Mouse (Mus musculus): ENCODE results near the gene Plk1. TPM values are rescaled to one million over a fixed set of nuclear protein-coding genes. Genes with fewer than 3 reads are reported as not detected.

Gene Plk1
- 1 to 10 TPM in 1 of 2 experiments, under 1 TPM in 1; 0.86 to 1.2 TPM for total RNA-seq (2021)

DNA sequence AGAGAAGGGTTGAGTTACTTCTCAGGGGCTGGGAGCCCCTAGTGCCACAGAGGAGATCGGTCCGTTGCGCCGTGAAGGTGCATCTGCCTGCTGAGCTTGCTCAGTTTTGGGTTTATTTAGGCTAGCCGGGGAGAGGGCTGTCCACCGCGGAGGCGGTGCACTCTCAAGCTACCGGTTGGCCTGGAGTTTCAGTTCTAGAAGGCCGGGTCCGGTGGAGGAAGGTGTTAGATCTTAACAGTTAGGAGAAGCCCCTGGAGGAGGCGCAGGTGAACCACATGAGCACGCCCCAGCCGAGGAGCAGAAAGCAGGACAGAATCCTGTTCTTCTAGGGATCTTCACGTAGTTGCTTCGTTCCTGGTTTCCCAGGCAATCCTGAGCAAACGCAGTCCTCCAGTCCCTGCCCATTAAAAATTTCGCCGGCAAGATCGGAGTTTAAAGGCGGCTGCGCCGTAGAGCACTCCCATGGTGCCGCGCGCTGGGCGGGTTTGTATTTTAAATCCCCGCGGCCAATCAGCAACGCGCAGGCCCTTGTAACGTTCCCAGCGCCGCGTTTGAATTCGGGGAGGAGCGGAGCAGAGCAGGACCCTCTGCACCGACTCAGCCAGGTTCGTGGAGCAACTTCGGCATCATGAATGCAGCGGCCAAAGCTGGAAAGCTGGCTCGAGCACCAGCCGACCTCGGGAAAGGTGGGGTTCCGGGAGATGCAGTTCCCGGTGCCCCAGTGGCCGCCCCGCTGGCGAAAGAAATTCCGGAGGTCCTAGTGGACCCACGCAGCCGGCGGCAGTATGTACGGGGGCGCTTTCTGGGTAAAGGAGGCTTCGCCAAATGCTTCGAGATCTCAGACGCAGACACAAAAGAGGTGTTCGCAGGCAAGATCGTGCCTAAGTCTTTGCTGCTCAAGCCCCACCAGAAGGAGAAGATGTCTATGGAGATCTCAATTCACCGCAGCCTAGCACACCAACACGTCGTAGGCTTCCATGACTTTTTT is at the start of gene Plk1:
Gene Plk1, plus strand, starts transcription at position 525 of the 988 bp plus-strand sequence.
- intact Hi-C loops (cut with DNase I), result no loop called here
- DNase-seq, result peak; percentile 73 to 78

- no peak for DNase-seq
- intact Hi-C loops (cut with DNase I), result no loop called here
These were observed 35.7 kb upstream of the Plk1 start for GRCm38 (mm10) chr7:122123518-122123917.

DNA sequence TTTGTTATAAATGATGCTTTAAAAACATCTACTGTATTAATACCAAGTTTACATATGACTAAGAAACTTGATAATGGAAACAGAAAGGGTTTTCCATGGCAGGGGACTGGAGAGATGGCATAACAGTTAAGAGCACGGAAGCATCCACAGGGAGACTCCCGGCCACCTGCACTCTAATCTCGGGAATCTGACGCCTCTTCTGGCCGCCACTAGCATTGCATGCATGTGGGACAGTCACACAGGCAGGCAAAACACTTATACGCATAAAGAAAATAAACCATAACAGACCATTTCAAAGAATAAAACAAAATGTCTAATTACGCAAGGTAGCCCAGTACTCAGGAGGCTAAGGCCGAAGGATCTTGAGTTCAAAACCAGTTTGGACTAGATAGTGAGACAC is 33.6 kb upstream of the Plk1 start:
- no peak for DNase-seq
- intact Hi-C loops (cut with DNase I), result no loop called here

GRCm38 (mm10) chr7:122126946-122127345 is 32.3 kb upstream of the Plk1 start:
- no peak for DNase-seq
- intact Hi-C loops (cut with DNase I), result no loop called here

DNA sequence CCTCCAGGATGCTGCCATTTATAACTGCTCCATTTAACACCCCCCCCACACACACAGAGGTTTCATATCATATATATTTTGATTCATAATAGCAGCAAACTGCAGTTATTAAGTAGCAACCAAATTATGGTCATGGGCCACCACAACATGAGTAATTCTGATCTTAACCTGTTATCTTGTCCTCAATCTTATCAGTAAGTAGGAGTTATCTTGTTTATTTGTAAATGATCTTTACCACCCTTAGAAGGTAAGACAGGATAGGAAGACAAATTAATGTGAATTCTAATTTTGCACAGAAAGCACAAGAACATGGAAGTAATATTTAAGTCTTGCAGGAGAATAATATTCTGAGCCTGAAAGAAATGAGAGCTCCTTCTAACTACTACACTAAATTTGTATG is 27.4 kb upstream of the Plk1 start:
- DNase-seq, result no peak
- intact Hi-C loops (cut with DNase I), result loop anchor here (2.0 kb wide), 2 partner anchors 29 to 65 kb away; partner anchors contain the start of genes Ears2 and Ubfd1

DNA sequence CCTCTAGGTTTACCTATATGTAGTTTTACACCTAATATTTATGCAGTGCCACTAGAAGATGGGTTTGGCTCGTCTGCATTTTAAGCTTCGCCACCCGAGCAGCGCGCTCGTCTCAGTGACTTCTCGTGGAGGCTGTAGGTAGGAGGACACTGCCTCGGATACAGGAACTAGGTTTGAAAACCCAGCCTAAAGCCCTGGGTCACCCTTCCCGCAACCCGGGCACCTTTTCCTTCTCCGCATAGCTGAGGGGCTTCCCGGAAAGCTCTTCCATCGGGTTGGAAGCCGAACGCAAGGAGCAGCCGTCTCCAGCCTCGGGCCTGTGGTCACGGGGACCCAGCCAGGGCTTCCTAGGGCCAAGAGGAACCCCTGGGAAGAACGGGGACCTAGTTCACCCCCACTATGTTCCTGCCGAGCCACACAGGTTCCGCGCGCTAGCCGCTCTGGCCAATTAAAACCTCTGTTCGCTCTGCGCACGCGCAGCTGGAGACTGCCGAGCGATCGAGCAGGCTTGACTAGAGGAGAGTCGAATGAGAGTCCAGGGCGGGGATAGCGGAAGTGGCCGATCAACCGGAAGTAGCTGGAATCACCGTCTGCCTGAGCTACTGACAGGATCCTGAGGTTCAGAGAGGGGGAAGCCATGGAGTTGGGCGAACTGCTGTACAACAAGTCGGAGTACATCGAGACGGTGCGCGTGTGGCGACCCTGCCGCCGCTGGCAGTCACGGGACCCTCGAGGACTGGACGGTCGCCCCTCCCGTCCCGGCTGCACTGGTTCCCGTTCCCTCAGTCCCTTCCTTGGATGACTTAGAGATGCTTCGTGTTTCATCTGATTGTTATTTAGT is 26.5 kb upstream of the Plk1 start, which contains the start of the genes Palb2 and Dctn5:
Gene Palb2, minus strand, starts transcription at position 489 of the 841 bp plus-strand sequence.
Gene Dctn5, plus strand, starts transcription at position 545 of the 841 bp plus-strand sequence.
- intact Hi-C loops (cut with DNase I), result loop anchor here (2.0 kb wide), 2 partner anchors 30 to 66 kb away; partner anchors contain the start of genes Ears2 and Ubfd1
- peak; percentile 98 to 99 for DNase-seq

DNA sequence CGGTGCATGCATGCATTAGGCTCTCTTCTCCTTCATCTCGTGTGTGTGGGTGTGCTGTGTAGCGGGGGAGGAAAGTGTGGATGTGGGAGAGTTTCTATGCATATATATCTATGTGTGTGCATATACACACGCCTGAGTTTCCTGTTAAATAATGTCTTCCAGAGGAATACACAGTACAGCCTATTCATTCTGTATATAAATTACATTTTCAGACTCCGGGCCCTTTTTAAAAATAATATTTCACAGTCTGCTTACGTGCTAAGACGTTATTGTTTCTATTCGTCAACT is 26.0 kb upstream of the Plk1 start:
- no peak for DNase-seq
- intact Hi-C loops (cut with DNase I), result loop anchor here (2.0 kb wide), 2 partner anchors 30 to 66 kb away; partner anchors contain the start of genes Ears2 and Ubfd1

GRCm38 (mm10) chr7:122135070-122135469 is 24.2 kb upstream of the Plk1 start:
- intact Hi-C loops (cut with DNase I), result no loop called here
- DNase-seq, result no peak

- DNase-seq, result no peak
- intact Hi-C loops (cut with DNase I), result no loop called here
These were observed 22.2 kb upstream of the Plk1 start for GRCm38 (mm10) chr7:122137071-122137470.

GRCm38 (mm10) chr7:122138190-122138589 is 21.0 kb upstream of the Plk1 start:
- intact Hi-C loops (cut with DNase I), result no loop called here
- DNase-seq, result no peak

- intact Hi-C loops (cut with DNase I), result no loop called here
- DNase-seq, result no peak
These were observed 18.2 kb upstream of the Plk1 start for GRCm38 (mm10) chr7:122140991-122141390.

GRCm38 (mm10) chr7:122152473-122152872 is 6.8 kb upstream of the Plk1 start:
- no peak for DNase-seq
- intact Hi-C loops (cut with DNase I), result no loop called here

DNA sequence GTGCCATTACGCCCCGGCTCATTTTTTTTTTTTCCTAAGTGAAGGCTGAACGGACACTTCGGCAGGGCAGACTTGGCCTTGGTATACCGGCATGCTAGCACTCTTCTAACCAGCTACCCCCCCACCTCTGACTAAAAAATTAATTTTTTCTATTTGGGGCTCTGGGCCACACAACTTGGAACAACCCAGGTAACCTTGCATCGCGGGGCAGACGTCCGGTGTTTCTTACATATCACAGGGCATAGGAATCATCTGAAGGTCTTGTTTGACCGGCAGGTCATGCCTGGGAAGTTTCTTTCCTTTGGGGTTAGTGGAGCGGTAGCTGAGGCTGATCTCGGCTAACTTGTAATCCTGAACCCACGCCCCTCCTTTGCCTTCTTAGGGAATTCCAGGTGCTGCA is 751 bp upstream of the Plk1 start:
- DNase-seq, result no peak
- intact Hi-C loops (cut with DNase I), result no loop called here

GRCm38 (mm10) chr7:122160037-122160436 is 798 bp downstream of the Plk1 start:
- intact Hi-C loops (cut with DNase I), result no loop called here

DNA sequence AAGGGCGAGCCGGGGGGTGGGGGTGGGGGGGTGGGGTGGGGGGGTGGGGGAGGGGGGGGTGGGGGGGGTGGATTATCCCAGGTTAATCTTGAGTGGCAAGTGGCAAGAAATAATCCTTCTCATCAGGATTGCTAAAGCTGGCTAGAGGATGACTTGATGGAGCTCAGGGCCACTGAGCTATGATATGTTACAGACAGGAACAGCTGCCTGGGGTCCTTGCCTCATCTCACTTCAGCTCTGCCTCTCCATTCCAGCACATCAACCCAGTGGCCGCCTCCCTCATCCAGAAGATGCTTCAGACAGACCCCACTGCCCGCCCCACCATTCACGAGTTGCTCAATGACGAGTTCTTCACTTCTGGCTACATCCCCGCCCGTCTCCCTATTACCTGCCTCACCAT is 4.5 kb downstream of the Plk1 start:
- intact Hi-C loops (cut with DNase I), result no loop called here

More at GRCm38 (mm10) chr7:122160037-122160436, 798 bp downstream of the Plk1 start:
- DNase-seq, result no peak

GRCm38 (mm10) chr7:122167203-122167602 is 8.0 kb downstream of the Plk1 start:
- intact Hi-C loops (cut with DNase I), result no loop called here
- DNase-seq, result no peak

More for the DNA sequence above, 4.5 kb downstream of the Plk1 start:
- DNase-seq, result no peak

GRCm38 (mm10) chr7:122170705-122171104 is 11.5 kb downstream of the Plk1 start:
- no peak for DNase-seq
- intact Hi-C loops (cut with DNase I), result no loop called here

- intact Hi-C loops (cut with DNase I), result no loop called here
- DNase-seq, result no peak
These were observed 12.4 kb downstream of the Plk1 start for GRCm38 (mm10) chr7:122171613-122172012.

GRCm38 (mm10) chr7:122180720-122181119 is 21.5 kb downstream of the Plk1 start:
- DNase-seq, result no peak
- intact Hi-C loops (cut with DNase I), result no loop called here

GRCm38 (mm10) chr7:122184569-122184968 is 25.3 kb downstream of the Plk1 start:
- intact Hi-C loops (cut with DNase I), result no loop called here
- no peak for DNase-seq

DNA sequence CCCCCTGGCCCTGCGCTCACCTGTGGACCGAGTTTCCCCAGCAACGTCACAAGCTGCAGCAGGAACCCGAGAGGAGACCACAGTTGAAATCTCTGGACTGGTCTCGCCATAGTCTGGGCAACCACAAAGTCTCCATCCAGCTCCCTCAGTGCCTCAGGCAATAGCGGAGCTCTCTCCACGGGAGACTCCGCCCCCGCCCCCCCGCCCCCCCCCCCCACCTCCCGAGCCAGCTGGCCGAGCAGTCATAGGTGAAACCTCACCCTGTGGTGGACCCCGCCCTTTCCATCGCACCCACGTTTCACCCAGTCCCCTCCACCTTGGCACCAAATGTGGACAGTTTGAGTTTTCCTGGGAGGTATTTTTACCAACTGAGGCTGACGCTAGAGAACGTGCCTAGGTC is 26.8 kb downstream of the Plk1 start, which contains the start of gene Ern2:
Gene Ern2, minus strand, starts transcription at position 165 of the 400 bp plus-strand sequence.
- no peak for DNase-seq
- intact Hi-C loops (cut with DNase I), result no loop called here
